Mouse (Mus musculus) inflammation-experienced regulatory T-cells, adult 6 months (primary cell): ENCODE data around the gene Nrip3. TPM values are rescaled to one million over a fixed set of nuclear protein-coding genes. Genes with fewer than 3 reads are reported as not detected.

Experiments used
- ATAC-seq: one replicate; pipeline ENCODE4 v1.8.0; 2017
- polyA plus RNA-seq, 3 experiments: library from polyadenylated mRNA; unstranded; fragments of 100-300 nt; shearing (Covaris generic); gene quantifications; one replicate each; pipeline ENCODE4 v1.2.1; 2017

The Nrip3 gene
- polyA plus RNA-seq, 3 experiments from 2014 or later = 0.11 to 0.98 (median 0.74) TPM

- no peak for ATAC-seq
Observed at GRCm38 (mm10) chr7:109767575-109768350, 14.1 kb downstream of the Nrip3 start.

GRCm38 (mm10) chr7:109764009-109764408 lies 17.8 kb downstream of the Nrip3 start:
- ATAC-seq = no peak

- no peak for ATAC-seq
Observed at GRCm38 (mm10) chr7:109756291-109756690, 25.5 kb downstream of the Nrip3 start.

GRCm38 (mm10) chr7:109754034-109754433 lies 27.8 kb downstream of the Nrip3 start:
- ATAC-seq = no peak

- peak; percentile 91 for ATAC-seq
Observed at GRCm38 (mm10) chr7:109752008-109752925, 29.6 kb downstream of the Nrip3 start, which contains the start of gene Tmem9b. Tmem9b (minus strand) TSS chr7:109752875.

GRCm38 (mm10) chr7:109751427-109752007 lies 30.3 kb downstream of the Nrip3 start:
- peak; percentile 29 for ATAC-seq

- ATAC-seq = no peak
Observed at GRCm38 (mm10) chr7:109747747-109748146, 34.1 kb downstream of the Nrip3 start.

- ATAC-seq = peak; percentile 76
Observed at GRCm38 (mm10) chr7:109741703-109742102, 40.1 kb downstream of the Nrip3 start.

- peak; percentile 68 for ATAC-seq
Observed at GRCm38 (mm10) chr7:109741060-109741459, 40.8 kb downstream of the Nrip3 start.

GRCm38 (mm10) chr7:109739822-109740370 lies 41.9 kb downstream of the Nrip3 start:
- ATAC-seq = no peak

GRCm38 (mm10) chr7:109734806-109735205 lies 47.0 kb downstream of the Nrip3 start:
- no peak for ATAC-seq

GRCm38 (mm10) chr7:109731626-109732025 lies 50.2 kb downstream of the Nrip3 start, which contains the start of gene Ascl3:
Ascl3 (minus strand) TSS chr7:109731726.
- no peak for ATAC-seq

GRCm38 (mm10) chr7:109723697-109724096 lies 58.1 kb downstream of the Nrip3 start, which contains the start of gene BC051019:
BC051019 (minus strand) TSS chr7:109723850.
- no peak for ATAC-seq

GRCm38 (mm10) chr7:109723114-109723513 lies 58.7 kb downstream of the Nrip3 start:
- ATAC-seq = no peak

GRCm38 (mm10) chr7:109722618-109723017 lies 59.2 kb downstream of the Nrip3 start:
- no peak for ATAC-seq

GRCm38 (mm10) chr7:109719286-109719685 lies 62.5 kb downstream of the Nrip3 start:
- ATAC-seq = no peak

- no peak for ATAC-seq
Observed at GRCm38 (mm10) chr7:109713434-109713982, 68.3 kb downstream of the Nrip3 start.

- no peak for ATAC-seq
Observed at GRCm38 (mm10) chr7:109712198-109712597, 69.6 kb downstream of the Nrip3 start.

GRCm38 (mm10) chr7:109710069-109710468 lies 71.8 kb downstream of the Nrip3 start:
- ATAC-seq = no peak

GRCm38 (mm10) chr7:109708961-109709382 lies 72.9 kb downstream of the Nrip3 start:
- no peak for ATAC-seq
